Mouse (Mus musculus) cerebellum, adult 2 months (tissue): ENCODE measurements around the gene C1ql1.

Experiments used
- CTCF ChIP-seq: fragments of 200-500 bp; IDR thresholded peaks from 2 replicates; pipeline ENCODE4 v1.5.1; 2011; ENCODE audit warnings: low read depth, mild to moderate bottlenecking, control low read depth, low read length, moderate library complexity, borderline replicate concordance; ENCODE audit not compliant: insufficient read depth
- POLR2A ChIP-seq: fragments of 200-500 bp; IDR thresholded peaks from 2 replicates; pipeline ENCODE4 v1.6.1; 2011; ENCODE audit warnings: low read length, control low read depth, borderline replicate concordance; ENCODE audit not compliant: insufficient read depth

DNA sequence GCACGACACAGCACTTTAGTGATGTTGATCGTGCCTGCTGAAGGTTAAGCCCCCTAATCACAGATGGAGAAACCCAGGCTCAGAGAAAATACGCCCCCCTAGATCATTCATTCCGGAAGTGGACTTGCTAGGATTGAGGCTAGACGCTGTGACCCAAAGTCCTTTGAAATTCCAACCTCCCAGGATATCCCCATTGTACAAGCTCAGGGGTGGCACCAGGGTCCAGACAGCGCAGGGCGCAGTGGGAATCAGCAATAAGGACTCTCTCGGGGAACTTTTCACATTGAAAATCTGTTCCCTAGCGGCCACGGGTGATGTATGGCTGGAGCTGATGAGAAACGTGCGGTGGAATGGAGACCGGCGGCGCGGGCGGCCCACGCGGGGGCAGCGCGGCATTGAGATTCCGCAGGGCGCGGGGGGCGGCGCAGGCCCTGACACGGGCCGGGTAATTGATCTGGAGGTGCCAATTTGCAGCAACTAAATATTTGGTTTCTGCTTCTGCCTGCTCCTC, 43.2 kb upstream of the C1ql1 start:
- TF ChIP-seq CTCF: no peak
- TF ChIP-seq POLR2A: no peak
